Mouse (Mus musculus): ENCODE data around the gene Git2.

Gene Git2

DNA sequence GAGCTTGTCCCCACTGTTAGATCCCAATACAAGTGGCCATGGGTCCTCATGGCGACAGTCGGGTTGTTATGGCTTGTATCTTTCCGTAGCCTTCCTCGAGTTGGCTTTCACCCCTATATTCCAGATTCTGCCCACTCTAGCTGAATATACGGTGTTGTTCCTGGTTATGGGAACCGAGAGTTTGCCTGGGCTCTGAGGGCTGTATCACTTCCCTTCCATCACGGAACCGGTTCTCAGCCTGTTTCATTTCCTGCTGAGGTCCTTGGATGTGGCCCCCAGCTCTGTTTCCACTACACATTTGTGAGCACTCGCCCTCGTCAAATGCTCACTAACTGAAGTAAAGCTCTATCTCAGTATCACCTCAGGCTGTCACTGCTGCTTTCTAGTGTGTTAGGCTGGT, 53.3 kb downstream of the Git2 start:
- DNase-seq (ENCODE audit: extremely low read depth, low read depth, low spot score): no peak

DNA sequence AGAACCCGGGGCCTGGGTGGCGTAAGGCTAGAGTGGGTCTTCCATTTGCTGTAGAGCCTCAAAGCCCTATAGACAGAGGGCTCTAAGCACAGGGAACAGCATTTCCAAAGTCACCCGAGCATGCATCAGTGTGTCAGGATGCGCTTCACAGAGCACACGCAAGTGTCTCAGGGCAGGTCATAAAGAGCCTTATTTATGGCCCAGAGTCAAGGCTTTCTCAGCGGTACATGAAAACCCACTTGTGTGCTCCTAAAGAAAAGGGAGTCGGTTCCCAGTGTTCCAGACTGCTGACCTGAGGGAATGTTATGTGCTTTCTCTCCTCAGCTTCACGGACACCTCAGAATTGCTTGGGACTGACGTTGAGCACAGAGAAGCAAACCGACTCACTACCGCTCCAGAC, 54.5 kb downstream of the Git2 start:
- no peak for DNase-seq (ENCODE audit: extremely low read depth, low read depth, low spot score)

DNA sequence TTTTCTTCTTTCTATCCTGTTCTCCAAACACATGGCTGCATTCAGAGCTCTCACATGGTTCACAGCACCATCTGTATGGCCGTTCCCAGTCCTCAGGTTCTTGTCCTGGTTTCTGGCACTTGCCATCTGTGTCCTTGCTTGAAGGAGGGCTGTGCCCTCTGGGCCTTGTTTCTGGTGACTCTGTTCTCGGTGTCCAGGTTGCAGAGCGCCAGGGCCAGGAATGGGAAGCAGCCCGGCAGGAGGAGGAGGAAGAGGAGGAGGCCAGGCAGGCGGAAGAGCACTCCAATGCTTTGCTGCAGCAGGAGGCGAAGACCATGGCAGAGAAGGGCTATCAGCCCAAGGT, 55.4 kb downstream of the Git2 start:
- DNase-seq (ENCODE audit: extremely low read depth, low read depth, low spot score): no peak

- no peak for DNase-seq (ENCODE audit: extremely low read depth, low read depth, low spot score)
Observed at GRCm38 (mm10) chr5:114719003-114719927, 56.1 kb downstream of the Git2 start.

- DNase-seq (ENCODE audit: extremely low read depth, low read depth, low spot score): no peak
Observed at GRCm38 (mm10) chr5:114718483-114718882, 56.8 kb downstream of the Git2 start.

- no peak for DNase-seq (ENCODE audit: extremely low read depth, low read depth, low spot score)
Observed at GRCm38 (mm10) chr5:114717937-114718336, 57.4 kb downstream of the Git2 start.

DNA sequence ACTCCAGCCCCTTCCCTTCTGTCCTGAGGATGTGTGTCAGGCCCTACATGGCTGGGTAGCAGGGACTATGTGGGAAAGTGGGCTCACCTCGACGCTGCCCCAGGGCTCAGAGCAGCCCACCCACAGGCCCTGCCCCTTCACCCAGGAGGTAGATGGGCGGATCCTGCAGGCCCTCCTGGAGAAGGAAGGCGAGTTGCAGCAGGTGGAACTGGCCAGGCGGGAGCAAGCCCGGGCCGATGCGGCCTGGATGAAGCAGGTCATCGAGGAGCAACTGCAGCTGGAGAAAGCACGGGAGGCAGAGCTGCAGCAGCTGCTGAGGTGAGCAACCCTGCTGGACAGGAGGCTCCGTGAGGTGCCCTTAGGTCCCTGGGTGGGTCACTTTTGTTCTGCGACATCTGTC, 58.0 kb downstream of the Git2 start:
- DNase-seq (ENCODE audit: extremely low read depth, low read depth, low spot score): no peak

- DNase-seq (ENCODE audit: extremely low read depth, low read depth, low spot score): no peak
Observed at GRCm38 (mm10) chr5:114714551-114714950, 60.8 kb downstream of the Git2 start.

- no peak for DNase-seq (ENCODE audit: extremely low read depth, low read depth, low spot score)
Observed at GRCm38 (mm10) chr5:114709357-114709756, 66.0 kb downstream of the Git2 start.

GRCm38 (mm10) chr5:114708491-114708890, 66.8 kb downstream of the Git2 start:
- no peak for DNase-seq (ENCODE audit: extremely low read depth, low read depth, low spot score)

GRCm38 (mm10) chr5:114707265-114708068, 67.8 kb downstream of the Git2 start, which contains the start of gene Tchp:
TSS of gene Tchp (plus strand) at chr5:114707760.
- DNase-seq (ENCODE audit: extremely low read depth, low read depth, low spot score): no peak

GRCm38 (mm10) chr5:114702403-114703392, 72.6 kb downstream of the Git2 start:
- no peak for DNase-seq (ENCODE audit: extremely low read depth, low read depth, low spot score)

DNA sequence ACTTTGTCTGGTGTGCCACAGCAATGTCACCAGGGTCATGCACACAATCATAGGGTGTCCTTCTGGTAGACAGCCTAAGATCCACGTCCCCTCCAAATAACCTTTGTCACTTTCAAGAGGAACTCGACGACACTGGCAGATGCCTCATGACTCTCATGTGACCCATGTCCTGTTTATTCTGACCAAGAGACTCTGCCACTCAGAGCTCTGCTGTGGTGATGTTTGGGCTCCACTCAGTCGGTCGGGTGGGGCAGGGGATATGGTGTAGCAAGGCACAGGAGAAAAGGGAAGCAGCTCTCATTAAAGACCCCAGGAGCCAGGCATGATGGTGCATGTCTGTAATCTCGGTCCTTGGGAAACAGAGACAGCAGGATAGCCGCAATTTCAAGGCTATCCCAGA, 76.3 kb downstream of the Git2 start:
- no peak for DNase-seq (ENCODE audit: extremely low read depth, low read depth, low spot score)

GRCm38 (mm10) chr5:114698044-114698746, 77.1 kb downstream of the Git2 start:
- no peak for DNase-seq (ENCODE audit: extremely low read depth, low read depth, low spot score)

GRCm38 (mm10) chr5:114696939-114697338, 78.4 kb downstream of the Git2 start:
- DNase-seq (ENCODE audit: extremely low read depth, low read depth, low spot score): no peak

- no peak for DNase-seq (ENCODE audit: extremely low read depth, low read depth, low spot score)
Observed at GRCm38 (mm10) chr5:114695775-114696174, 79.5 kb downstream of the Git2 start.

DNA sequence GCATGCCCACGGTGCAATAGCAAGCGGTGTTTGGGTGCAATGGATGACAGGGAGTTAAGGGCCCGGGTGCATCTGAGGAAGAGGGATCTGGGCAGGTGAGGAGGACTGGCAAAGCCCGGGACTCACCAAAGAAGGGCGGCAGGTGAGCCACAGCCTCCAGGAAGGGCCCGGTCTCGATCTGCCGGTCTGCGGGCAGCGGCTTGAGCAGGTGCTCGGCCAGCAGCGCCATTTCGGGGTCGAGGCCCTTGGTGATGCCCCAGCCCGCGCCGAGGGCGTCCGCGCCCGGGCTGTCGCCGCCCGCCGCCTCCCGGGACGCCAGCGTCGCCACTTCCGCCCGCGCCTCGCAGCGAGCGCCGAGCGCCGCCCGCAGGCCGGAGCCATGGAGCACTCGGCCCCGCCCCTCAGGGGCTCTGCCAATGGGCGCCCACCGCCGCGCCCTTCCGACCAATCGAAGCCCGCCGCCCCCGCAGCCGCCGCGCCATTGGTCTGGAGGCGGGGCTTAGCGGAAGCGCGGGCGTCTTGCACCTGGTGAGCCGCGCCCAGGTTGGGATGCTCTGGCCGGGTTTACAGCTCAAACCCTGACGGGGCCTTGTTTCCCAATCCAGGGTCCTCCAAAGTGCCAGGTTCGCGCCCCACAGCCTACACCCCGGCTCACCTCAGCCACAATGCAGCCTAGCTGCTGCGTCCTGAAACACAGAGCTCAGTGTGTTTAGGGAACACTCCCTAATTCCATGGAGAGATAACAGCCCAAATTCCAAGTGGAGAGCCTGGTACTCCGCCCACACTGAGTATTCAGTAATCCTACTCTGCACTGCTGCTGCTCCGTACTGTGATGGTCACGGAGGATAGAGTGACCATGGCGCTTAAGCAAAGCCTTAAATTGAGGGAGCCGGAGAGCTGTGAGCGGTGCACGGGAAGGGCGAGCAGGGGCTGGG, 84.4 kb downstream of the Git2 start, which contains the start of gene Gltp:
Gltp (minus strand) TSS at position 352 of the 935 bp plus-strand sequence.
- DNase-seq (ENCODE audit: extremely low read depth, low read depth, low spot score): no peak

DNA sequence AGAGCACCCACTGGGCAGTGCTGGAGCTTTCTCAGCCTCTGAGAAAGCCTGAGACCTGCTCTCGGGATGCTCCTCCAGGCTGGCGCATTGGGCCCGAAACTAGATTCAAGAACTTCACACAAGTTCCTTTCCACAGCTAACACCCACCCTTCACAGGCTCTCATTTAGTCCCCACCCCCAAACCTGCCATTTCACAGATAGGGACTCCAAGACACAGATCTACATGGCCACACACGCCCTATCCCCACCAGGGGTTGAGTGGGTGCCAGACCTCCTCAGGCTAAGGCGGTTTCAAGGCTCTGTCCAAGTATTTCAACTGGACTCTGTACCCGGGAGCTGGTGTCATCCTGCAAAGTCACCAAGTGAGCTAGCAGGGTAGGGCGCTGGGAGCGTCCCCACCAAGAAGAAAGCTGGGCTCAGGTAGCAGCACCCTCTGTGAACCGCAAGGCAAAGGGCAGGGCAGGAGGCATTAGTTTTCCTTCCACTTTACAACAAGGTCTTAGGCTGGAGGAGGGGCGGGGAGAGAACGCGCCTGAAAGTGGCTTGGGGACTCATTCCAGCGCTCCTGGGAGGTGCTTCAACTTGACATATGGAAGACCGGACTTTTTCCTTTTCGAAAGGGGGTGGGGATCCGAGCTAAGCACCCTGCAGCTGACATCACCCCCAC, 85.5 kb downstream of the Git2 start:
- DNase-seq (ENCODE audit: extremely low read depth, low read depth, low spot score): no peak

Measured in fat pad, adult 2 months (tissue).